Mouse (Mus musculus) lung, postnatal 14 days (tissue): ENCODE results near the gene Olfr750.

Experiments
- DNase-seq: peaks from one replicate; pipeline ENCODE4 v3.0.0; 2021

Olfr750 gene

GRCm38 (mm10) chr14:51088166-51088969 lies 14.1 kb upstream of the Olfr750 start:
- peak; percentile 88 for DNase-seq

DNA sequence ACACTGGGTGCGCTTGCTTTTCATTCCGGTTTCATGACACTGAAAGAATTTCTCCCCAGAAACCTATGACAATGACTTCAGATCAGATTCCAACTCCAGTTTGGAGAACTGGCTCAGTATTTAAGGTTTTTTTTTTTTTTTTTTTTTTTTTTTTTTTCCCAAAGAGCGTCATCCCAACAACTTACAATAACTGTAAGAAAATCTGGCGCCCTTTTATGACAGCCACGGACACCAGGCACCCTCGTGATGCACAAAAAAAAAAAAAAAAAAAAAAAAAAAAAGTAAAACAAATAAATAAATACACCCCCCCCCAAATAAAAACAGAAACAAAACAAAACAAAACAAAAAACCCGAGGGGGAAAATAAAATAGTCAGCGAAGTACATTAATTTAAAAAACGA lies 13.5 kb upstream of the Olfr750 start:
- DNase-seq: no peak

GRCm38 (mm10) chr14:51085911-51086310 lies 11.7 kb upstream of the Olfr750 start:
- DNase-seq: no peak

- no peak for DNase-seq
Measured at GRCm38 (mm10) chr14:51085086-51085485, 10.9 kb upstream of the Olfr750 start.

DNA sequence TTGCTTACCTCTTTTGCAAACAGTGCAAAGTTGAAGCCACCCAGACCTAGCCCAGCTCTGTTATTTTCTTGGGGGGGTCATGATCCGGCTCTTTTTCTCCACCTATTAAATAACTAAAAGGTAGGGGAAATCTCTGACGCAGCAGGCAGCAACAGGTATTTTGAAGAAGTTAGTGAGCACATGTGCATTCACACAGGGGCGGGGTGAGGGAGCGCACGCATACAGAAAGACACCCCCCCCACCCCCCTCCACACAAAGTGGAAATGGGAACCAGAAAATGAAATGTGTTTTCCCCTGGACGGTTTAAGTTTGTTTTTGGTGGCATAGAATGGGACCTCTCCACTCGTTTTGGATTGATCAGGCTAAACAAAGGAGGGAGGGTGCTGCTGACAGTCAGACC lies 9.6 kb upstream of the Olfr750 start:
- no peak for DNase-seq

DNA sequence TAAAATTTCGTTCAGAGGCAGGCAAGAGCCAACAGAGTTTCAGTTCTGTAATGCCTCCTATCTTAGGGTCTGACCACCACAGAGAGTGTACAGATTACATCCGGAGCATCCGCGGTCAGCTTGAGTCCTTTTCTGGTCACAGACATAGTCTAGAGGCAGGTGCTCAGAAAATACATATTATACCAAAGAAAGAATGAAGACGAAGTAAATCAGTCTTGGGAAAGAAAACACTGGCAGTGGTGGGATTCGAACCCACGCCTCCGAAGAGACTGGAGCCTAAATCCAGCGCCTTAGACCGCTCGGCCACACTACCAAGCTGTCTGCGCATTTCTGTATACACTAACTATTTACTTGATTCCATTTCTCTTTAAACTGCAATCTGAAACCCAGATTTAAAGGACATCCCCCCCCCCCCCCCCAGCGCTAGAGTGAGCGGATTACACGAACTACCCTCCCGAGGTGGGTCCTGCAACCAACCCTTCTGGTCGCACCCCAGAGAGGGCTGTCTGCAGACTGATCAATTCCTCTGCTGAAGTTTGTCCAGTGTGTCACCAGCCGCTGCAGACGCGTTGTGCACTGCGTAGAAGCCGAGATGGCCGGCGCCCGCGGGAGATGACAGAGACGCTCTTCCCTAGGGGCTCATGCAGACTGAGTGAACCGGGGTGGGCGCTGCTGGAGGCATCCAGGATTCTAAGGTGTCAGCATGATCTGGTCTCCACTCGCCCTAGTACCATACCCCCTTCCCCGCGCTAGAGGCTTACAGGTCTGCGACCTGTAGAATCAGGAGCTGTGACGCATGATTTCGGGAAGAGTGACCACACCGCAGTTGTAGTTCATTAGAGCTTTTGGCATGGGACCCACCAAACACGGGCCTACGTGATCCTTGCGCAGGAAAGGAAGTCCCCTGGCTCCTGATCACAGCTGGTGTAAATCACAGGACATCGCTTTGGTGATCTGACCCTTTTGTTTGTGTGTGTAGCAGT lies 8.7 kb upstream of the Olfr750 start:
- peak; percentile 72 for DNase-seq

- DNase-seq: no peak
Measured at GRCm38 (mm10) chr14:51081035-51081434, 6.8 kb upstream of the Olfr750 start.

DNA sequence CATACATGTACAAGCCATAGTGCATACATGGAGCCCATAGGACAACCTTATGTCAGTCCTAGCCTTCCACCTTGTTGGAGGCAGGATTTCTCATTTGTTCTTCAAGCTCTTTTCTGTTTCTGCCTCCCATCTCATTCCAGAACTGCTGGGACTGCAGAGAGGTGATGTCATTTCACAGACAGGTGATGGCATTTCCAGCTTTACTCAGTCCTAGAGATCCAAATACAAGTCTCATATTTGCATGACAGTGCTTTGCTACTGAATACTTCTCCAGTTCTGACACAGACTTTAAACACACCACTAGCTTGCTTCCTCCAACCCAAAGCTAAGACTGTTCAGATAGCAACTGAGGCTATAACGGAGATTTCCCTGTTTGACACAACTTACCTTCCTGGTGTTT lies 4.9 kb upstream of the Olfr750 start:
- no peak for DNase-seq

DNA sequence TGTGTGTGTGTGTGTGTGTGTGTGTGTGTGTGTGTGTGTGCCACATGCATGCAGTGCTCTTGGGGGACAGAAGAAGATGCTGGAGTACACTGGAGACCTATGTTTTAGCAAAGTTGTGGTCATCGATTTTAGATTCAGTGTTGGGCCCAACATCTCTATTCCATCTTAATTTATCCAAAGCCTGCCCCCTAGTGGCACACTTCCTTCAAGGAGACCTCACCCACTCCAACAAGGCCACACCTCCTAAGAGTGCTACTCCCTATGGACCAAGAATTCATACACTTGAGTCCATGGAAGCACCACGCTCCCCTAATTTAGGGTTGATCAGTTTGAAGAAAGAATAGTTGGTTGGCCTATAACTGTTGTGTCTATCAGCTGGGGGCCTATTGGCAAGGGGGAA lies 4.6 kb downstream of the Olfr750 start:
- DNase-seq: peak; percentile 67

GRCm38 (mm10) chr14:51068956-51069355 lies 5.3 kb downstream of the Olfr750 start:
- DNase-seq: no peak

DNA sequence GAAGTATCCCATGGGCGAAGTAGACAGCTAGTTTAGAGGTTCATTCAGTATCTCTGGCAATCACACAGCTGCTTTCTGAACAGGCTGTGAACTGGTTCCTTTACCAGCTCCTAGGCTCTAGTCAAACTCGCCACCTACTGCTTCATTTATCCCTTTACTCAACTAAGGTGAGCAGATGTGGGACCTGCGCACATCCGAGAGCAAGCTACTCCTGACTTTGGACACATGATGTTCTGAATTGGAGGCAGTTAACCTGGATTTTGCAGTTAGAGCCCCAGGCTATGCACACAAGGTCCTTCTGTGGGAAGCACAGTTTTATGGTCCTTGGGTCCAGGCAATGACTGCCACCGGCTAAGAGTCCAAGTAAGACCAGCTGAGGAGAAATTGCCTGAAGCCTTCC lies 13.5 kb downstream of the Olfr750 start:
- no peak for DNase-seq

GRCm38 (mm10) chr14:51057401-51057831 lies 16.8 kb downstream of the Olfr750 start, which contains the start of gene Rnase12:
Gene Rnase12 (minus strand): TSS chr14:51057661.
- DNase-seq: no peak

- DNase-seq: no peak
Measured at GRCm38 (mm10) chr14:51054243-51055237, 19.7 kb downstream of the Olfr750 start.

GRCm38 (mm10) chr14:51053176-51053575 lies 21.1 kb downstream of the Olfr750 start:
- no peak for DNase-seq

DNA sequence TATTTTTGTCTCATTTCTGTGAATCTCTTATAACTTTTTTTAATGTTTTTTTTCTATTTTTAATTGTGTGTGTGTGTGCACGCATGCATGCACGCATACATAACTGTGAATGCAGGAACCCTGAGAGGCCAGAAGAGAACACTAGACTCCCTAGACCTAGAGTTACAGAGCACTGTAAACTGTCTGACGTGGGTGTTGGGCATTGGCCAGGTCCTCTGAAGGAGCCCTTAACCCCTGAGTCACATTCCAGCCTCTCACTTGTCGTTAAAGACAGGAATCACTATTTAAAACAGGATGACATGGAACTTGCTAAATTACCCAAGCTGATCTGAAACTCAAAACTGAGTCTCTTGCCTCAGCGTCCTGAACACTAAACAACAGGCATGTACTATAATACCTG lies 22.3 kb downstream of the Olfr750 start:
- DNase-seq: no peak

GRCm38 (mm10) chr14:51050063-51050462 lies 24.2 kb downstream of the Olfr750 start, which contains the start of gene Rnase11:
Gene Rnase11 (minus strand): TSS chr14:51050163.
- no peak for DNase-seq

- DNase-seq: no peak
Measured at GRCm38 (mm10) chr14:51047846-51048245, 26.4 kb downstream of the Olfr750 start.

DNA sequence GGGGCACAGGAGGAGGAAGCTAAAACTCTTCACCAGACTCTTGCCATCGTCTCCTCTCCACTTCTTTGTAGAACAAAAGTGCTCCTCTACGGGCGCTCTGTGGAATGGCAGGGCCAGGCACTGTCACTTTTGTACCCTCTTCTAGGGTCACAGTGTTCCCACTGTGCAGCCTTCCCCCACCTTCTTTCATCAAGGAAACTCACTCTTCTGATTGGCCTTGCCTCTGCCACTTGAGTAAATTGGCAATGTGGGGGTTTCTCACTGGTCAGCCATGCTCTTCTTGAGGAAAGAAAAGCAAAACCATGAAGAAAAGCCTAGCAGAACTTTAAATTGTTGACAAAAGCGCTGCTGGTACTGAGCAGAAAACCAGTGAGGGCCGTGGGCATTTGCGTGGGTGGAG lies 32.5 kb downstream of the Olfr750 start, which contains the start of gene Rnase9:
Gene Rnase9 (minus strand): TSS at position 101 of the 400 bp plus-strand sequence.
- DNase-seq: no peak

- DNase-seq: no peak
Measured at GRCm38 (mm10) chr14:51036214-51036613, 38.0 kb downstream of the Olfr750 start.

GRCm38 (mm10) chr14:51035206-51035605 lies 39.0 kb downstream of the Olfr750 start:
- DNase-seq: no peak

DNA sequence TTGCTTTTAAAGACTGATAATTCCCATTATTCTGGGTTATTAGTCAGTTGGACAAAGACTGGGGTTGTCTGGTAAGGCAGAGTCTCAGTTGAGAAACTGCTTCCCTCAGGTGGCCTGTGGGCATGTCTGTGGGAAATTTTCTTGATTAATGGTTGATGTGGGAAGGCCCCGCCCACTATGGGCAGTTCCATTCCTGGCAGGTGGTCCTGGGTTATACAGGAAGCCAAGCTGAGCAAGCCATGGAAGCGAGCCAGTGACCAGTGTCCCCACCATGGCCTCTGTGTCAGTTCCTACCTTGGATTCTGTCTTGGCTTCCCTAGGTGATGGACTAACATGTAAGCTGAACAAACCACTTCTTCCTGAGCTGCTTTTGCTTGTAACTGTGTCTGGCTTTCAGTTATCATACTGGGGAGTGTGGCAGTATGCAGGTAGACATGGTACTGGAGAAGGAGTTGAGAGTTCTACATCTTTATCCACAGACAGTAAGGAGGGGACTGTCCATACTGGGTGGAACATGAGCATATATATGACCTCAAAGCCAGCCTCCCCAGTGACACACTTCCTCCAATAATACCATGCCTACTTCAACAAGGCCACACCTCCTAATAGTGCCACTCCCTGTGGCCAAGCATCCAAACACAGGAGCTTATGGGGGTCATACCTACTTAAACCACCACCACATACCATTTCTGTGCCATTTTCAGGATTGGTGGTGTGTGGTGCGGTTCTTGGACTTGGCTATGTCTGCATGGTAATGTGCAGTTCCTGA lies 46.7 kb downstream of the Olfr750 start:
- no peak for DNase-seq
